Mouse (Mus musculus) layer of hippocampus, postnatal 10 days (tissue): Measurements from ENCODE around the gene Dnah3. TPM values are rescaled to one million over a fixed set of nuclear protein-coding genes. Genes with fewer than 3 reads are reported as not detected.

Source experiments
- DNase-seq, 2 experiments: peaks; one replicate each; pipeline ENCODE4 v3.0.0; 2021; ENCODE audit warnings: low spot score in 2 of 2
- total RNA-seq, 2 experiments: library from RNA; stranded (reverse); gene quantifications; 2 replicates each; pipeline ENCODE4 v1.2.3; 2021

The Dnah3 gene
- total RNA-seq, 2 experiments from 2014 or later = 0.37 to 0.42 TPM

DNA sequence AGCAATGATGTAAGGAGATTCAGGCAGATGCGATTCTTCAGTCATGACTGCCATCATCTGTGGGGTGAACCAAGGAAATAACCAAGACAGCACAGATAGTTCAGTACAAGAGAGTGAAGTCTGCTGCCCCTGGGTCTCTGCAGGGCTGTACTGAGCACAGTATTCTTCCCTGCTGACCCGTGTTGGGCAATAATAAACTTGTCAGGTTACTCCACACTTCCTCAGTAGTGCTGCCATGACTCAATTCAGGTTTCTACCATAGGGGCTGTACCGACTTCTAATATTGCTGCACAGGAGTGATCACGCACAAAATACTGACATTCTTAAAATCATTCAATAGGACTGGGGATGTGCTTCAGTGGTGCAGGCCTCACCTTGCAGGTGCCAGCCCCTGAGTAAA is 215.9 kb downstream of the Dnah3 start:
- no peak for DNase-seq

DNA sequence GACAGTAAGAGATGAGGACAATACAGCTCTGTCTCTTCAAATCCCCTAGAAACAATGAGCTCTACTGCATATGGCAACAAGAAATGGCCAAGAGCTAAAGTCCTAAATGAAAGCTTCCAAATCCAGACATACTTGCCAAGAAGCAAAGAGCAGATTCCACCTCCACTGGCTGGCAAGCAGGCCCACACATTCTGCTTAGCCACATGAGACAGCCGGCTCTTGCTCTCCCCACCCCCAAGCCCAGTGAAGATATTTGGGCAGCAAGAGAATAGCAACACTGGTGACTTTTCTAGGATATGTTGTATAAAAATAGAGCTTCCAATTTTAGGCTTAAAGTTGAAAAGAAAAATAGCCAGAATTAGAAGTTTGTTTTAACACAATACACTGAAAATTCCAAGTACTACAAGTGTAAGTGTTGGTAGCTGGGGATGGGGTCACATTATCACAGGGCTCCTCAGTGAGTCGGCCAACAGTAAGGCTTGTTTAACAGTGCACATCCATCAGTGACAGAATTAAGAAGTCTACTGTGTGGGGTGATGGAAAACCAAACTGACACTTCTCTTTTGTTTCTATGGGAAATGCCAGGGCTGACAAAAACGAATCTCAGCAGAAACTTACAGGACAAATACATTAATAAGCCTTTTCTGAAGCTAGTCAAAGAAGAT is 219.2 kb downstream of the Dnah3 start:
- no peak for DNase-seq

DNA sequence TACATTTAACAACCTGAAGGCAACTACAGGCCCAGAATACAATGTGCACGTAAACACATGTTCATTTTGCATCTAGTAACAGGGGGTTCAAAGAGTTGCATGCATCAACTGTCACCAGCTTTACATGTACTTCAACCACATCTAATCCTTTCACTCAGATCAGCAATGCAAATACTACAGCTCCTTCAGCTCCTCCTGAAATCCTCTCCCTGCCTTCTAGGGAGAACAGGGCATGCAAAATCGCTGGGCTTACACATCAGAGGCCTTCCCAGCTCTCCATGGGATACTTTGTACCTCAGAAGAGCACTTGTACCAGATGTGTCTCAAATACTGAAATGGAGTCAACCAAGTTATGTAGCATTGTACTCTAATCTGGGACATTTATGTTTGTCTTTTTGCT is 222.0 kb downstream of the Dnah3 start:
- DNase-seq = no peak

Other genes starting within 250 kb of the Dnah3 start
- gene Lyrm1, start 199.4 kb downstream of the Dnah3 start, total RNA-seq = 1 to 10 TPM; 7.3 to 8.9 TPM
- gene Dcun1d3, start 199.0 kb downstream of the Dnah3 start, total RNA-seq = 10 to 100 TPM; 23.3 to 24.0 TPM
- gene Tmem159, start 7.1 kb upstream of the Dnah3 start, total RNA-seq = 10 to 100 TPM; 16.8 to 17.4 TPM
- gene Zp2, start 50.0 kb upstream of the Dnah3 start, total RNA-seq = under 1 TPM; 0.36 to 0.73 TPM
- under 1 TPM; 0.40 to 0.82 TPM for gene Anks4b, start 78.6 kb upstream of the Dnah3 start, total RNA-seq
- 100 to 1,000 TPM; 629 to 700 TPM for gene Crym, start 106.8 kb upstream of the Dnah3 start, total RNA-seq
- gene Abca14, start 108.7 kb upstream of the Dnah3 start, total RNA-seq = not detected
- under 1 TPM in 1 of 2 experiments, not detected in 1; 0.25 TPM for gene Abca15, start 233.4 kb upstream of the Dnah3 start, total RNA-seq